Mouse (Mus musculus): ENCODE results near the gene Pls3.
A peak's percentile ranks its signal among the peaks of the same experiment; 100 is the strongest.

The Pls3 gene

GRCm38 (mm10) chrX:75874332-75875291 lies at the start of gene Pls3:
Pls3 (minus strand) TSS chrX:75875182.
- DNase-seq: peak; percentile 92

DNA sequence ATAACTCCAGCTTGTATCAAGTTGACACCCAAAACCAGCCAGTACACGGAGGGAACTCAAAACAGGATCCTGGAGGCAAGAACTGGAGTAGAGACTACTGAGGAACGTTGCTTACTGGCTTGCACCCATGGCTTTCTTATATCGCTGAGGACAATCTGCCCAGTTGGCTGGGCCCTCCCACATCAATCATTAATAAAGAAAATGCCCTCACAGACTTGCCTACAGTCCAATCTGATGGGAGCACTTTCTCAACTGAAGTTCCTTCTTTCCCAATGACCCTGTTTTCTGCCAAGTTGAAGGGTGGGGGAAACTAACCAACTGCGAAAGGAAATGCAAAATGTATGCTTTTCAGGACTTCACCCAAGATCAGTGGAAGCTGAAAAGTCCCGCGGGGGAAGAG lies 20.7 kb upstream of the Pls3 start:
- no peak for DNase-seq

- no peak for DNase-seq
These were observed 584 bp upstream of the Pls3 start for GRCm38 (mm10) chrX:75875566-75875965.

DNA sequence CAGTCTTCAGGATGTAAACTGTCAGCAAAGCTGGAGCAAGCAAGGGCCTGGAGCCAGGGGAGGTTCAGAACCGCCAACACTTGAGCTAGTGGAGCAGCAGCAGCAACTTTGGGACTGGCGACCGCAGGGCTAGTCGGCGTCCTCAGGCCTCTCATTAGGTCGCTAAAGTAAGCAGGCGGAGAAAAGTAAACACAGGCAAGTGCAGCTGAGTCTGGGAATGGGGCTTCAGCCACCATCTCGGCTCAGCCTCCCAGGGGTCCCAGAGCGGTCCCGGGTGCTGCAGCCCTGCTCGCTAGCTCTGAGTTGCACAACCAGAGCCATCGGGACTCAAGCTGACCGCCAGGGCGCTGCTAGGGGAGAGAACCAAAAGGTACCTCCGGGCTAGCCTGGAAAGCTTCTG lies 1.2 kb downstream of the Pls3 start:
- no peak for DNase-seq

- no peak for DNase-seq
These were observed 1.7 kb downstream of the Pls3 start for GRCm38 (mm10) chrX:75873253-75873652.

GRCm38 (mm10) chrX:75871855-75872254 lies 3.1 kb downstream of the Pls3 start:
- no peak for DNase-seq

- no peak for DNase-seq
These were observed 13.3 kb downstream of the Pls3 start for GRCm38 (mm10) chrX:75861715-75862114.

- DNase-seq: no peak
These were observed 20.7 kb downstream of the Pls3 start for GRCm38 (mm10) chrX:75854294-75854693.

DNA sequence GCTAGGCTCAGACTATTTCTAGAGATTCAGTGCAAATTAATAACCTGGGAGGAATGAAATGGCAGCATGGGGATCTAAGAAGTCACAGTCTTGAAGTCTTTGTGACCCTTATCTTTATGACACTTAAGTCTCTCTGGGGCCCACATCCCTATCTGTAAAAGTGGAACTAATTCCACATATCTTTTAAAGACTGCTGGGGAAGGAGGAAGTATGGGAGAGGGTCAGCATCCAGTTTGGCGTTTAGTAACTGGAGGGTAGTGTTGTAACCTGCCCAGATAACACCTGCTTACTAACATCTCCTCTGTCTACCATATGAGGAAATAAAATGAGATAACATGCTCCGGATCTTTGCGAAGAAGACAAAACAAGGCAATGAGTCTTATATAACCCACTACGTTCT lies 30.7 kb downstream of the Pls3 start:
- DNase-seq: no peak

GRCm38 (mm10) chrX:75842835-75843234 lies 32.1 kb downstream of the Pls3 start:
- DNase-seq: no peak

GRCm38 (mm10) chrX:75842120-75842519 lies 32.9 kb downstream of the Pls3 start:
- DNase-seq: no peak

DNA sequence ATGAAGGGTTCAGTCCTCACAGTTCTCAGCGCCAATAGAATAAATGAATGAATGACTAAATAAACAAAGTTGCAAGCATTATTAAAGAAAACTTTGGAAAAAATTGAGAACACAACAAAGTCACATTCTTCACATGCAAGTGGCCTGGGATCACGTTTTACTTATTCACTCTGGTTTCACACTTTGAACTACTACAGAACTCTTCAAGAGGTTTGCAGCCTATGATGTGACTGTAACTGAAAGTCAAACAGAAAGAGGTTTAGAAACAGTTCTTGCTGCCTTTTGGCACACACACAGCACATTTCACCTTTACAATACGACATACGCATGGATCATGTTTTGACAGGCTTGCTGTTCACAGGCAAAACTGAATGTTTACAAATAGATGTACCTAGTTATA lies 34.7 kb downstream of the Pls3 start:
- no peak for DNase-seq

DNA sequence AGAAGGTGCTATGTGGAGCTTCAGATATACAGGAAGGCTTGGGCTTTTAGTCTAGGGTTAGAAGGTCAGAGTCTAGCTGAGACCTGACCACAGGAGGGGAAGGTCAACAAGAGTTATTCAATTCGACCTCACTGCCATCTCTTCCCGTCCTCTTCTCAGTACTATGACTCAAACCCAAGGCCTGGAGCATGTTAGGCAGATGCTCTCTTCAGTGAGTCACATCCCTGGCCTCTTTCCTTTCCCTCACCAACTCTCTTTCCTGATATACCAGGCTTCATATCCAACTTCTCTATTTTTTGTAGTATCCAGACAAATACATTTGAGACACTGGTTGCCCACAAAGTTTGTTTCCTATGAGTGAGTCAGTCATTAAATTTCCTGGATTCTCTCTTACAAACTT lies 40.1 kb downstream of the Pls3 start:
- no peak for DNase-seq

DNA sequence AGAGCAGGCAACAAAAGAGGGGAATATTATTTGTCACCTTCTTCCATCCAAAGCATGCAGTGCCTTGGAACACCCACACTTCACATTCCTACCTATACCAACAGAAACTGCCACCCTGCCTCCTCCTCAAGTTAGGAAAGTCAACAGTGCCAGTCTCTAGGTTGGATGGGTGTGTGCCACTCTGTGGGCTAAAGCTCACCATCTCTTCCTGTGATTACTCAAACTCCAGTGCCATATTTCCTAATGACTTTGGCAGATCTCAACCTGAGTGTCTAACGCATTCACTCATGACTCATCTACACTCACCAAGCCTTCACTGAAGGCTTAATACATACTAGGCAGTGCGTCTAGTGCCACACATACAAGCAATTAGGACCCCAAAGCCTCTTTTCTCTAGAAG lies 40.7 kb downstream of the Pls3 start:
- DNase-seq: no peak

- DNase-seq: no peak
These were observed 41.9 kb downstream of the Pls3 start for GRCm38 (mm10) chrX:75833006-75833641.

GRCm38 (mm10) chrX:75829867-75830255 lies 45.1 kb downstream of the Pls3 start:
- no peak for DNase-seq

DNA sequence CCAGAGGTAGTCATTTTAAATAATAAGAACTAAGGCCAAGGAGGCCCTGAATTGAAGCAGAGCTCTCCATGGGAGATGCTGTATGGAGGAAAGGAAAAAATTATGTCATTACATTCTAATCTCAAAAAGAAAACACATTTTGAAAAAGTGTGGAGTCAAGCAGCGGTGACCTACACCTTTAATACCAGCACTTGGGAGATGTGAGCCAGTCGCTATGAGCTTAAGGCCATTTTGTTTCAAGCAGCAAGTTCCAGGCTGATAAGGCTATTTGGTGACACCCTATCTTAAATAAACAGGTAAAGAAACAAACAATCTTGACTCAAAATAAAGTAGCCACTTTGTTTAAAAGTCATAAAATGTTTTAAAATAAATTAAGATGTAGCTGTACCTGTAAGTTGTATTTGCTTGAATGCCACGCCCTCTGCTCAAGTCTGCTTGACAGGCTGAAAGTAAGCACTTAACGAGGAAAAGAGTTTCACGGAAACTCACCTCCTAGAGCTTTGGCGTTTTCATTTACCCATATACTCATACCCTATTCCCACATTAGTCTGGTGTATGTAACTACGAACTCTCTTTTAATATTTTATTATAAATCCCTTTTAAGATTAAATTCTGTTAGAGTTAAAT lies 45.6 kb downstream of the Pls3 start:
- no peak for DNase-seq

DNA sequence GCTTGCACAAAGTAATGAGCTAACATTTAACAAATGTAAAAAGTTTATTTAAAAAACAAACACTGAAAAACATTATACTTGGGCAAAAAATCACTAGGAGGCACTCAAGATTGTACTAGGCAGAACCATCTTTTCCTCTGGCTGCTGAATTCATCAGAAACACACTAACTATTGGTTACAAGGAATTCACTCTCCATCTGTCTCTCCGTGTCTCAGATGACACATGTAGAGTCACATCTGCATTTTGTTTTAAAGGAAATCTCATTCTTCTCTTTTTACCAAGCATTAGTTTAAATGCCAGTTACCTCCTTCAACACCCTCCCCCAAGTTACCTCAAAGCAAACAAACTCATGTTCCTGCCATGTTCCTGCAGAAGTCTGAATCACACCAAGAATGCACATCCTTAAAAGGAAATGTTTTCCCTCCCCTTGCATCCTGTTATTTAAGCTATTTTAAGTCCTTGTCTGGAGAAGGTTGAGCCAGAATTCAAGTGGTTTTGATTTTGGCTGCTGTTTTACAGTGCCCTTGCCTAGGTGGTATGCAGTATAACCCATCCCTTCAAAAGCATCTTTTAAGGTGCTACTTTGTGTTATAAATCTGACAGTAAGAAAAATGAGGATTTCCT lies 56.2 kb downstream of the Pls3 start:
- DNase-seq: no peak

DNA sequence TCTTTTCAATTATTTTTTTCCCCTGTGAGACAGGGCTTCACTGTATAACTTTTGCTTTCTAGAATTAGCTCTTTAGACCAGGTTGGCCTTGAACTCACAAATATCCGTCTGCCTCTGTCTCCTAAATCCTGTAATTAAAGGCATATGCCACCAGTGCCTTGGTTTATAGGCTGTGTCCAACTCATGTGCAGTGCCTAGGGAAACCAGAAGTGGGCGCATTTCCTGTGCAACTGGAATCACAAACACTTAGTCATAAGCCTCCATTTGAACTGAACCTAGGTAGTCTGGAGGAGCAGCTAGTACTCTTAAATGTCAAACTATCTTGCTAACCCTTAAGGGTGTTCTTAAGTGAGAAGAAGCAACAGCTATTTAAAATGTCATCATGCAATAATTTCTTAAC lies 60.0 kb downstream of the Pls3 start:
- DNase-seq: no peak

DNA sequence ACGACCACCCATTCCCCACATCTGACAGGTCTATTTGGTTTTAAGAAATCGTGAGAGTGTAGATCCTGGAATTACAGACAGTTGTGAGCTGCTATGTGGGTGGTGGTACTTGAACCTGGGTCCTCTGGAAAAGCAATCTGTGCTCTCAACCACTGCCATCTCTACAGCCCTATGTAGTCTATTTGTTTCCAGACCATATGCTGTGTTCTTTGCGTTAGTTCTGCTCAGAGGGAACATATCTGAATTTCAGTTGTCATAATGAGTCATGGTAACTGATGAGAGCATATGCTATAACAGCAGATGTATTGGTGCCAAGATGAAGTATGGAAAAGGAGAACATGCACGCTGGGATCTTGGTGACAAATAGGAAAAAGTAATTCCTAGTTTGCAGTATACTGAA lies 60.9 kb downstream of the Pls3 start:
- peak; percentile 36 for DNase-seq

DNA sequence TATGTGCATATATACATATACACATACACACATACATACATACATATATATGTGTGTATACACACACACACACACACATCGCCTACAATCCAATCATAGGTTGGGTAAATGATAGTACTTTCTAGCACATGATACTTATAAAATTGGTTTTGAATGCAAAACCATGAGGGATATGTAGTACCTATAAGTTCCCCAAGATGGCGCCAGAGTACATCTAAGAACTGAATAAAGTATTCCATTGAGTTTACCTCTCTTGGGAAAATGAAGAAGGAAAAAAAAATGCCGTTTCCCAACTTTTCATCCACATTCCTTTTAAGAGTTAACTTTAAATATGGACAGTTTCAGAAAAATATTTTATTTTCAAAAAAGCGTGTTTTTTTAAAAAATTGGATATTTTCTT lies 78.4 kb downstream of the Pls3 start:
- peak; percentile 11 for DNase-seq

GRCm38 (mm10) chrX:75779796-75780195 lies 95.2 kb downstream of the Pls3 start:
- DNase-seq: no peak

GRCm38 (mm10) chrX:75777461-75777860 lies 97.5 kb downstream of the Pls3 start:
- DNase-seq: no peak

All from layer of hippocampus, adult 9-11 months (tissue).